9 mouse cellular contexts compared by ENCODE assay signal in genomic region chr14:45507923-45508322, GRCm38 (mm10). TPM values are rescaled to one million over a fixed set of nuclear protein-coding genes. Genes with fewer than 3 reads are reported as not detected.
DNase-seq lines count a peak whose midpoint lies in the region; ATAC-seq lines count a peak whose summit lies in the region.
"Had no signal": no experiment of that assay in that cellular context is flagged by ENCODE, and none has a peak within 500 bp of the region (broad histone marks: within the 10 kb centered on the region; RNA-seq: fewer than 3 reads in every experiment).

No protein-coding gene starts in this region.

- H3K9ac ChIP-seq in embryonic facial prominence, embryonic 14.5 days (ENCODE audit: low read depth, low read length): no peak overlapping the region
- H3K9ac ChIP-seq in limb, embryonic 11.5 days (ENCODE audit: low read length): no peak overlapping the region

- DNase-seq in adrenal gland, postnatal 10 days: peak; percentile 58
- DNase-seq in embryonic facial prominence, embryonic 14.5 days (ENCODE audit: low spot score): peak; percentile 69
- DNase-seq in heart, postnatal 25 days (ENCODE audit: low spot score): peak; percentile 31
- no peak for DNase-seq in limb, embryonic 11.5 days (ENCODE audit: low spot score)
- peak; percentile 66 for DNase-seq in skeletal muscle tissue, adult 2 months (ENCODE audit: low read depth, low spot score)
- DNase-seq in natural killer cell, adult 2 months (ENCODE audit: low spot score in 2 of 2): no peak
- no peak for DNase-seq in frontal cortex, postnatal 14 days (ENCODE audit: low spot score in 2 of 2)
- DNase-seq in spleen, adult 12 weeks (ENCODE audit: low spot score): no peak

- WGBS in embryonic facial prominence, embryonic 14.5 days: 14% methylated on average over 4 of the region's 4 CpGs
- WGBS in limb, embryonic 11.5 days: 44% methylated on average over 4 of the region's 4 CpGs

- ATAC-seq in embryonic facial prominence, embryonic 14.5 days (ENCODE audit: low read depth): no peak
- no peak for ATAC-seq in limb, embryonic 11.5 days (ENCODE audit: insufficient number of reproducible peaks, low FRiP score, low TSS enrichment, low read depth)

- 0 out of 2 replicates have a peak, but pooled peaks cover 6% of the 10 kb centered on the region for H3K9me3 ChIP-seq in embryonic facial prominence, embryonic 14.5 days (ENCODE audit: control insufficient read depth, low read length)
- H3K9me3 ChIP-seq in limb, embryonic 11.5 days (ENCODE audit: control insufficient read depth, low read length): no peaks in the 10 kb centered on the region

- no peaks in the 10 kb centered on the region for H3K27me3 ChIP-seq in embryonic facial prominence, embryonic 14.5 days (replicated peaks; ENCODE audit: control insufficient read depth, insufficient read depth, low read length)
- H3K27me3 ChIP-seq in limb, embryonic 11.5 days (ENCODE audit: control insufficient read depth, insufficient read depth, low read length): no peaks in the 10 kb centered on the region

- peaks cover 25% of the 10 kb centered on the region for H3K4me1 ChIP-seq in embryonic facial prominence, embryonic 14.5 days (ENCODE audit: control insufficient read depth, insufficient read depth, low read length)
- H3K4me1 ChIP-seq in limb, embryonic 11.5 days (ENCODE audit: control insufficient read depth, insufficient read depth, low read length): peaks cover 16% of the 10 kb centered on the region

- no peak overlapping the region for H3K4me2 ChIP-seq in embryonic facial prominence, embryonic 14.5 days (ENCODE audit: low read depth, low read length)
- H3K4me2 ChIP-seq in limb, embryonic 11.5 days (ENCODE audit: low read depth, severe bottlenecking): no peak overlapping the region

- H3K27ac ChIP-seq in embryonic facial prominence, embryonic 14.5 days (replicated peaks; ENCODE audit: low read depth, low read length): peak overlapping the region; percentile 49; the same call in 1 of the 2 replicates
- H3K27ac ChIP-seq in limb, embryonic 11.5 days (replicated peaks; ENCODE audit: low read depth, low read length): peak overlapping the region; percentile 56
- H3K27ac ChIP-seq: macrophage had no signal

- H3K36me3 ChIP-seq in embryonic facial prominence, embryonic 14.5 days (ENCODE audit: control insufficient read depth, insufficient read depth, low read length): peaks cover 17% of the 10 kb centered on the region
- H3K36me3 ChIP-seq in limb, embryonic 11.5 days (ENCODE audit: control insufficient read depth, insufficient read depth, low read length): no peaks in the 10 kb centered on the region

- intact Hi-C loops in heart, postnatal 25 days (cut with DNase I): loop anchor here (2.0 kb wide), 1 partner anchor 21 kb away; no protein-coding TSS in a partner anchor

- H3K4me3 ChIP-seq in embryonic facial prominence, embryonic 14.5 days (ENCODE audit: low read depth, low read length): no peak overlapping the region
- H3K4me3 ChIP-seq in limb, embryonic 11.5 days (ENCODE audit: low read depth, low read length): no peak overlapping the region

RNA-seq across cellular contexts. Expression of gene Fermt2, which starts 22.0 kb away (rescaled TPM):
- total RNA-seq in adrenal gland, postnatal 10 days (2021): 100 to 1,000 TPM; 160 to 178 TPM
- 132 and 153 TPM in 2 replicates for polyA plus RNA-seq in embryonic facial prominence, embryonic 14.5 days (2014; fragmentation: Nextera tagmentation; extraction: Ambion mirVana)
- 100 to 1,000 TPM; 253 to 256 TPM for total RNA-seq in heart, postnatal 25 days (2021)
- polyA plus RNA-seq in limb, embryonic 11.5 days (2014; fragmentation: Nextera tagmentation; extraction: Ambion mirVana): 121 and 123 TPM in 2 replicates
- polyA plus RNA-seq: macrophage had no signal

Comparison
In these comparisons a context has a peak if more than half of its experiments do, and no peak if none do; other contexts are left out.
1. DNase-seq: peak in adrenal gland, postnatal 10 days (single experiment), embryonic facial prominence, embryonic 14.5 days (single experiment), heart, postnatal 25 days (single experiment) and skeletal muscle tissue, adult 2 months (single experiment); none in limb, embryonic 11.5 days (single experiment), natural killer cell, adult 2 months (0 of 2), frontal cortex, postnatal 14 days (0 of 2) and spleen, adult 12 weeks (single experiment).